Mouse (Mus musculus) layer of hippocampus, adult 2 months (tissue): ENCODE measurements around the gene Pou4f2. TPM values are rescaled to one million over a fixed set of nuclear protein-coding genes. Genes with fewer than 3 reads are reported as not detected.

Source experiments
- DNase-seq, 2 experiments: peaks; one replicate each; pipeline ENCODE4 v3.0.0; 2022; ENCODE audit warnings: low spot score in 2 of 2
- H3K27ac ChIP-seq: fragments of 200-600 bp; 2 replicates; pipeline ENCODE4 v1.8.1; 2022
- H3K4me3 ChIP-seq: fragments of 200-600 bp; 2 replicates; pipeline ENCODE4 v1.8.1; 2022; ENCODE audit warnings: mild to moderate bottlenecking
- CTCF ChIP-seq: fragments of 200-600 bp; conservative IDR thresholded peaks from 2 replicates; pipeline ENCODE4 v1.8.1; 2022; ENCODE audit warnings: antibody characterized with exemption, mild to moderate bottlenecking, moderate library complexity
- long read RNA-seq, 2 experiments: library from polyadenylated mRNA; stranded (forward); transcript quantifications; one replicate each; pipeline ENCODE4 v2.0.0; 2021; ENCODE audit warnings: borderline mapping rate in 2 of 2
- total RNA-seq, 2 experiments: library from RNA; stranded (reverse); gene quantifications; 2 replicates each; pipeline ENCODE4 v1.2.3; 2021

Pou4f2 gene
- total RNA-seq: not detected
- long read RNA-seq, experiment 1: 0 reads
- long read RNA-seq, experiment 2: 0 reads

DNA sequence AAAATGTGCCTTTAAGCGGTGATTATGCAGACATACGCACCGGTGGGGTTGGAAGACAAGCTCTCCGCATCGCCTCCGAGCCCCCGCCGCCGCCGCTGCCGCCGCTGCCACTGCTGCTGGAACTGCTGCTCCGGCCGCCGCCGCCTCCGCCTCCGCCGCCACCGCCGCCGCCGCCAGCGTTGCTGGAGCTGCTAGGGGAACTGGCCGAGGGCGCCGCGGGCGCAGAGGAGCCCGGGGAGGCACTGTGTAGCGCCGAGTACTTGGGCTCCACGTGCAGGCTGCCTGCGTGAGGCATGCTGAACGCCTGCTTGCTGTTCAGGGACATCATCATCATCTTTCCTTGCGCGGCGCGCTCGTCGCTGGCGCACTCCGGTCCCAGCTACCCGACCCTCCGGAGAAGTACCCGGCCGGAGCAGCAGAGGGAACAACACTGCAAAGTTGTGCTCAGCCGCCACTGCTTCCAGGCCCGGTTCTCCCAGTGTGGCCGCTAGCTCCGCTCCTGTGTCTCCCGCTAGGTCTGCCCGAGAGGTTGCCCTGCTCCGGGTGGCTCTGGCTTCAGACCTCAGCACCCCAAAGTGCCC lies at the start of gene Pou4f2:
TSS of gene Pou4f2 (minus strand) at position 575 of the 581 bp plus-strand sequence.
- H3K27ac ChIP-seq: no peak within 1 kb of the TSS
- peak in 1 of 2 experiments; percentile 4 for DNase-seq
- H3K4me3 ChIP-seq: peak within 1 kb of the TSS; percentile 8; the same call in 1 of the 2 replicates
- no peak for TF ChIP-seq CTCF

DNA sequence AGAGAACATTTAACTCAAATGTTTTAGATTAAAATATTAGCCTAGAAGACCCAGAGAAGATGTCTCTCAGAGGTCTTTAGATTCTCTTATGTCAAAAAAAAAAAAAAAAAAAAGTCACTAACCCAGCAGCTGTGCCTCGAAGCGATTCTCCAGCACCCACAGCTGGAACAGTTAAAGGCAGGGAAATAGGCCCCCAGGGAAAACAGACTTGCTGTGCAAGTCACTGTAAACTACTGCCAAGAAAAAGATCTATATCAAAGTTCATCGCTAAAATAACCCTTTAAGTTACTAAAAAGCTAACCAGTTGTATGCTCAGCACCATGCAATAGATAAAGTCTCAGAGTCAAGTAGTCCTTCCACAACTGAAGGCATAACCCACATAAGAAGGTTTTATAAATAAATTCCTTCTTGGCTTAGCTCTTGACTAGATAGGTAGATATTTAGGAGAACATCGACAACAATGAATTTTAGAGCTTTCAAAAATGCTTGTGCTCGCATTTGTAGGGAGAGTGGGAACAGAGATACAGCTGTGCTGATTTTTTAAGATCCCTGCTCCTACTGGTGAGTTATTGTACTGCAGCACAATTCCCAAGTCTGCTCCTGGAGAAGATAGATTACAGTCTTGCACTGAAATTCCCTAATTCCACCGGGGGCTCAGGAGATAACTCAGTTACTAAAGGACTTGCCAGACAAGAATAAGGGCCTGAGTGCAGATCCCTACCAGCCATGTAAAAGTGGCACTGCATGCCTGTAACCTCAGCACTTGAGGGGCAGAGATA lies 40.8 kb upstream of the Pou4f2 start:
- no peak overlapping the region for H3K27ac ChIP-seq
- no peak overlapping the region for H3K4me3 ChIP-seq
- DNase-seq: no peak
- peak; percentile 69 for TF ChIP-seq CTCF

DNA sequence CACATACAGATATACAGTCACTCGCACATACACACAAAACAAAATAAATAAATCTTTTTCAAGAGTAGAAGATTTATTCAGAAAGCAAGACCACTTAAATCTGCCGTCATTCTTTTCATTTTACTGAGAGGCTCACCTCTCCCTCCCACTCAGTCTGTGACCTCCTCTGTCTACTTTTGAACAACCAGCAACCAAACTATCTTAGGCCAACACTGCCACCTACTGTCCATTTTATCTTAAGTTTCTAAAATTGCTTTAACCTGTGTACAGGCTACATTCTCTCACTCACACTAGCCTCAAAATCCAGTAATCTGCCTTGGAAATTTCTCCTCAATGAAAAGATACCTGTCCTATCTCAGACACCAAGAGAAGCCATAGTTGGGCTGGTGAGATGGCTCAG lies 31.4 kb upstream of the Pou4f2 start:
- no peak for DNase-seq
- no peak overlapping the region for H3K27ac ChIP-seq
- peak; percentile 53 for TF ChIP-seq CTCF
- H3K4me3 ChIP-seq: no peak overlapping the region

- no peak for DNase-seq
- Histone ChIP-seq H3K4me3 (no peak overlapping the region), H3K27ac (no peak overlapping the region)
- no peak for TF ChIP-seq CTCF
These were observed 27.5 kb upstream of the Pou4f2 start for GRCm38 (mm10) chr8:78463941-78464340.

- no peak for DNase-seq
- TF ChIP-seq CTCF: no peak
- H3K27ac ChIP-seq: no peak overlapping the region
- H3K4me3 ChIP-seq: no peak overlapping the region
These were observed 20.0 kb upstream of the Pou4f2 start for GRCm38 (mm10) chr8:78456441-78456840.

- TF ChIP-seq CTCF: no peak
- H3K4me3 ChIP-seq: no peak overlapping the region
- DNase-seq: no peak
- H3K27ac ChIP-seq: no peak overlapping the region
These were observed 6.3 kb upstream of the Pou4f2 start for GRCm38 (mm10) chr8:78442781-78443180.

- no peak for TF ChIP-seq CTCF
- Histone ChIP-seq H3K27ac (no peak overlapping the region), H3K4me3 (no peak overlapping the region)
- DNase-seq: no peak
These were observed 1.7 kb upstream of the Pou4f2 start for GRCm38 (mm10) chr8:78438121-78438520.

GRCm38 (mm10) chr8:78437140-78438045 lies 948 bp upstream of the Pou4f2 start:
- no peak for TF ChIP-seq CTCF
- Histone ChIP-seq H3K4me3 (no peak overlapping the region), H3K27ac (no peak overlapping the region)
- no peak for DNase-seq

DNA sequence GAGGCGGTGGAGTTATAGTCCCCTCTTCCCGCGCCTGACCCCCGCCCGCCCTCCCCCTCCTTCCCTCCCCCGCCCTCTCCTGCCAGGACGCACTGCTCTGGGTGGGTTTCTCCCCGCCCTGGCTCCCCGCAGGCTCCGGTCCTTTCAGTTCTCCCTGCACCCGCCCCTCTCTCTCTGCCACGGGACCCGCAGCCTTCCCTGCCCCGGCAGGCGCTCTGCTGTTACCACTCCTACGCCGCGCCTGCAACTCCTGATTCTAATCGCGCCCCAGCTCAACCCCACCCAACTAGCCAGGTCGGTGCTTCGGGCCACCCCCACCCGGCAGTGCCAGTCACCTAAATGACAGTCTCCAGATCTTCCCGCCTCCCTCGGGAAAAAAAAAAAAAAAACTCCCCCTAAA lies 216 bp upstream of the Pou4f2 start:
- no peak overlapping the region for H3K4me3 ChIP-seq

DNA sequence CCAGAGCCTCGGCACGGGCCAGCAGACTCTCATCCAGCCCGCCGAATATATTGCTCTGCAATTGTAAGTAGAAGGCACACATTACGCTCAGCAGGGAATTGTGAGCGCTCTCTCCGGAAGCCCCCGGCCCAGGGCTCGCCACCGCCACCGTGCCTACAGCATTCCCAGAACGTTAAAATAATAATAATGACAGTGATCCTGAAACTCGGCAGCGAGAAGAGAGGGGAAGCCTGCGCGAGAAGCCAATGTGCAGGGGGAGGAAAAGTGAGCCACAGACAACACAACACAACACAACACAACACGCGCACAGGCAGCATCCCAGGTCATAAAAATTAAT lies 853 bp downstream of the Pou4f2 start:
- H3K4me3 ChIP-seq: no peak overlapping the region
- H3K27ac ChIP-seq: no peak overlapping the region
- TF ChIP-seq CTCF: no peak

More for the DNA sequence above, 216 bp upstream of the Pou4f2 start:
- no peak overlapping the region for H3K27ac ChIP-seq
- no peak for TF ChIP-seq CTCF
- no peak for DNase-seq

DNA sequence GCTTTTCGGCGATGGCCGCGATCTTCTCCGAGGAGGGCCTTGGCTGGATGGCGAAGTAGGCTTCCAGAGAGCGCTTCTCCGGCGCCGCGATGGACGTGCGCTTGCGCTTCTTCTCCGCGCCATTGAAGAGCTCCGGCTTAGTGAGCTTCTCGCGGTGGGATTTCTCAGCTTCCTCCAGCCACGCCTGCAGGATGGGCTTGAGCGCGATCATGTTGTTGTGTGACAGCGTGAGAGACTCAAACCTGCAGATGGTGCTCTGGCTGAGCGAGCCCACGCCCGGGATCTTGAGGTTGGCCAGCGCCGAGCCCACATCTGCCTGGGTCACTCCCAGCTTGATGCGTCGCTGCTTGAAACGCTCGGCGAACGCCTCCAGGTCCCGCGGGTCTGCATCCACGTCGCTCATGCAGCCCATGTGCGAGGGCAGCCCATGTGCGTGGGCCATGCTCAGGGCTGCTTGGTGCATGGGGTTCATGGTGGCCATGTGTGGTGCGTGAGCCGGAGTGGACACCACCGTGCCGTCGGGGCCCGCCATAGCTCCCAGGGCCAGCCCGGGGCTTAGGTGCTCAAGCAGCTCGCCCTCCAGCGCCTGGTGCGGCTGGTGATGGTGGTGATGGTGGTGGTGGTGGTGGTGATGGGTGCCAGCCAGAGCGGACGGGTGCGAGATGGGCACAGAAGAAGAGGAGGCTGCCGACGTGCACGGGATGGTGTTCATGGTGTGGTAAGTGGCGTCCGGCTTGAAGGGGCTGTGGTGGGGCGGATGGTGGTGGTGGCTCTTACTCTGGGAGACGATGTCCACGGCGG lies 1.4 kb downstream of the Pou4f2 start:
- H3K27ac ChIP-seq: no peak overlapping the region
- TF ChIP-seq CTCF: no peak
- H3K4me3 ChIP-seq: no peak overlapping the region
- DNase-seq: no peak

More for the DNA sequence above, 853 bp downstream of the Pou4f2 start:
- DNase-seq: no peak

GRCm38 (mm10) chr8:78434340-78434739 lies 2.1 kb downstream of the Pou4f2 start:
- H3K4me3 ChIP-seq: no peak overlapping the region
- TF ChIP-seq CTCF: no peak

More at GRCm38 (mm10) chr8:78434340-78434739, 2.1 kb downstream of the Pou4f2 start:
- DNase-seq: no peak
- no peak overlapping the region for H3K27ac ChIP-seq
